ENCODE assay signal across 23 mouse cellular contexts in the genomic region with DNA sequence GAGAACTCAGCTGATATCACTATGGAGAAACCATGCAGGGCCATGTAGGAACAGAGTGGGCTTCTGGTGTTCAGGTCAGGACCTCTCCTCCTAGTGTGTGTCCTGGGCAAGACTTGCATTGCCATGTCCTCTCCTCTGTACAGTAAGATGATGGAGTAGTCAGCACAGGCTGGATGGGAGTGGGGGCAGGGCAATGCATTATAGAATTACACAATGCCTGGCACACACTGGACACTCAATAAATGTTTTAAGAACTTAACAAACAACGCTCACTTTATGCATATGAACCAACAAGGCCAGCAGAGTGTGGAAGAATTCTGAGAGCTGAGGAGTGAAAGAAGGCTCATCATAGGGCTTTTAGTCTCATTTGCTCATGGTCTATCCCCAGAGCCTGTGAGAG.
"Had no signal": no experiment of that assay in that cellular context is flagged by ENCODE, and none has a peak within 500 bp of the region (broad histone marks: within the 10 kb centered on the region; RNA-seq: fewer than 3 reads in every experiment).

No protein-coding gene starts in this region.

- H3K4me1 ChIP-seq: kidney, embryonic 15.5 days; limb, embryonic 12.5 days; limb, embryonic 15.5 days; neural tube, embryonic 12.5 days; neural tube, embryonic 15.5 days; stomach, embryonic 15.5 days had no signal

- H3K9me3 ChIP-seq: kidney, embryonic 15.5 days; limb, embryonic 12.5 days; limb, embryonic 15.5 days; megakaryocyte, embryonic 14.5 days; midbrain, embryonic 15.5 days; neural tube, embryonic 12.5 days; neural tube, embryonic 15.5 days; stomach, embryonic 15.5 days had no signal

- H3K36me3 ChIP-seq: kidney, embryonic 15.5 days; limb, embryonic 12.5 days; limb, embryonic 15.5 days; midbrain, embryonic 15.5 days; neural tube, embryonic 12.5 days; neural tube, embryonic 15.5 days; stomach, embryonic 15.5 days had no signal

- H3K27me3 ChIP-seq: kidney, embryonic 15.5 days; limb, embryonic 12.5 days; limb, embryonic 15.5 days; midbrain, embryonic 15.5 days; neural tube, embryonic 12.5 days; neural tube, embryonic 15.5 days; stomach, embryonic 15.5 days had no signal

- H3K4me2 ChIP-seq: kidney, embryonic 15.5 days; limb, embryonic 12.5 days; limb, embryonic 15.5 days; liver, embryonic 11.5 days; midbrain, embryonic 11.5 days; midbrain, embryonic 15.5 days; neural tube, embryonic 12.5 days; neural tube, embryonic 15.5 days; stomach, embryonic 15.5 days had no signal

- ATAC-seq: hindbrain, postnatal 0 days; inflammation-experienced regulatory T-cells, adult 6 months; intestine, embryonic 16.5 days; liver, postnatal 0 days; midbrain, embryonic 15.5 days had no signal

- H3K9ac ChIP-seq: kidney, embryonic 15.5 days; limb, embryonic 12.5 days; limb, embryonic 15.5 days; liver, embryonic 14.5 days; liver, postnatal 0 days; midbrain, embryonic 15.5 days; neural tube, embryonic 12.5 days; neural tube, embryonic 15.5 days; stomach, embryonic 15.5 days had no signal

- H3K4me3 ChIP-seq: kidney, embryonic 15.5 days; limb, embryonic 12.5 days; limb, embryonic 15.5 days; megakaryocyte, embryonic 14.5 days; midbrain, embryonic 15.5 days; neural tube, embryonic 12.5 days; neural tube, embryonic 15.5 days; stomach, embryonic 15.5 days had no signal

- H3K27ac ChIP-seq: hindbrain, postnatal 0 days; kidney, embryonic 15.5 days; limb, embryonic 12.5 days; limb, embryonic 15.5 days; liver, embryonic 14.5 days; midbrain, embryonic 15.5 days; neural tube, embryonic 12.5 days; neural tube, embryonic 15.5 days; stomach, embryonic 15.5 days had no signal

- DNase-seq: kidney, adult 8-10 months; kidney, postnatal 10 days; kidney, postnatal 36 days; left cerebral cortex, postnatal 4 days; liver, postnatal 0 days; right cerebral cortex, adult 18-20 months; right cerebral cortex, postnatal 14 days; right cerebral cortex, postnatal 4 days; thymus, postnatal 25 days had no signal
